Mouse (Mus musculus): Measurements from ENCODE around the gene Cldn2.
"Not testable (repeated sequence)": the region's sequence is repeated elsewhere in the genome, so short reads cannot be mapped to it uniquely, and the experiment has no call there.

Gene Cldn2

DNA sequence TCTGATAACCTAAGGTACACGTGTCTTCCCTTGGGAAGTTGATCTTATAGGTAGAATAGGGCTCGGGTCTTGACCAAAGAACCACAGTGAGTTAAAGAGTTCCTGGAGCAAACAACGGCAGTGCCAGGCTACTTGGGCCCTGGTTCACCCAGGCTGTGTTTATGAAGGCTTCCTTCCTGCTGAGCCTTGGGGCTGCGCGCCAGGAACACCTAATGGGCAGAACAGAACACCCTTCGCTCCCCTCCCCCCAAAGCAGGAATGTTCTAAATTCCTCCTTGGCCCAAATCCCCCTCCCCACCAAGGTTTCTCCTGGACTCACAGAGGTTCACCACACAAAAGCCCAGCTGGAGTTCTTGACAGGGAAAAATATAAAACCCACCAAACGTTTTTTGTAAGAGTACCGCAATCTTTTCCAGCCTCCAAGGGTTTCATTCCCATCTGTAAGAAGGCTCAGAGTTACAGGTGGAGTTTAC lies at the start of gene Cldn2:
Gene Cldn2 (plus strand): TSS at position 423 of the 473 bp plus-strand sequence.
- DNase-seq (ENCODE audit: low read depth, low spot score) = no peak

DNA sequence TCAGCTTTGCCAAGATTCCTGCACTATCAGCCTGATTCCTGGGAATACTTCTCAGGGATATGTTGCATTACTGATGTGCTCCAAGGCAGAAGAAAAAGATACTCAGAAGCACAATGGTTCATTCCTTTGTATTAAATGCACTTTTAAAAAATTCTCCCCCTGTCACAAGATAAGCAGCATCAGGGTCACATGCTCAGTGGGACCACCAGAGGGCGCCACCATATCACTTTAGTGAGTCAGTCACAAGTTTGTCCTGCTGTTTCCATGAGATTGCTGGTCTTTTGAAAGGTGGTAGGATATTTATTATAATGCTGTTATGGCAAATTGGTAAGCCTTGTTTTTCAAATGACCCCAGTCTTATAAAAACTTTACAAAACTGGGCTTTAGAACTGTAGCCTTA lies 48.8 kb upstream of the Cldn2 start:
- DNase-seq (ENCODE audit: low read depth, low spot score) = peak; percentile 33

DNA sequence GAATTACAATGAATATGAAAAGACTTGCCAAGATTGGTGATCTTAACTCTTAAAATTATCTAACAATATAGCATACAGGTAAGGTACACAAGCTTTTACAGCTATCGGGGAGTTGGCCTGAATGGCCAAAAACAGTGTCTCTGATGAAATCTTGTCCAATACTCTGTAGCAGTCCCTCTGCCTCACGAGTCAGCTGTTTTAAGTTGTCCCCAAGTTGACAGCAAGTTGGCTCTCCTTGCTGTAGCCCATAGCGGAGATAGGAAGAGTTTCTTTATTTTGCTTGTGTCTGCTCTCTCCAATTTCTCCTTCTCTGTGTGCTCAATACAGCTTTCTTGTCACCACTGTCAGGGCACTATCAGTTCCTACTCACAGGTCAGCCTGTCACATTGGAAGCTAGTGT lies 42.0 kb upstream of the Cldn2 start:
- not testable (repeated sequence) for DNase-seq (ENCODE audit: low read depth, low spot score)

DNA sequence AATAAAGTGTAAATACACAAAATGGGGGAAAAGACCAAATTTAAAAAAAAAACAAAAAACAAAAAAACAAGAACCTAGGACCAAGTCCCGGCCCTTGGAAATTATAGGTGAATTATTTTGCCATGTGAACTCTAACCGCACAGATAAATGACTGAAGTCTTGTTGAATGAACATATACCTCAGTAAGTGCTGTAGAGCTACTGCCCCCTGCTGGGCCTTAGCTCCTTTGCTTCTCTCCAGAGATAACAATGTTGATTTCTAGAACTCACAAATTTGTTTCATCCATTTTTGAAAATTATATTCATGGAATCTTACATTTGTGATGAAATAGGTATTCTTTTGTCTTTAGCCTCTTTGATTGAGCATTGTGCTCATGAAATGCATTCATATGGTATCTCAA lies 38.1 kb upstream of the Cldn2 start:
- DNase-seq (ENCODE audit: low read depth, low spot score) = peak; percentile 22

DNA sequence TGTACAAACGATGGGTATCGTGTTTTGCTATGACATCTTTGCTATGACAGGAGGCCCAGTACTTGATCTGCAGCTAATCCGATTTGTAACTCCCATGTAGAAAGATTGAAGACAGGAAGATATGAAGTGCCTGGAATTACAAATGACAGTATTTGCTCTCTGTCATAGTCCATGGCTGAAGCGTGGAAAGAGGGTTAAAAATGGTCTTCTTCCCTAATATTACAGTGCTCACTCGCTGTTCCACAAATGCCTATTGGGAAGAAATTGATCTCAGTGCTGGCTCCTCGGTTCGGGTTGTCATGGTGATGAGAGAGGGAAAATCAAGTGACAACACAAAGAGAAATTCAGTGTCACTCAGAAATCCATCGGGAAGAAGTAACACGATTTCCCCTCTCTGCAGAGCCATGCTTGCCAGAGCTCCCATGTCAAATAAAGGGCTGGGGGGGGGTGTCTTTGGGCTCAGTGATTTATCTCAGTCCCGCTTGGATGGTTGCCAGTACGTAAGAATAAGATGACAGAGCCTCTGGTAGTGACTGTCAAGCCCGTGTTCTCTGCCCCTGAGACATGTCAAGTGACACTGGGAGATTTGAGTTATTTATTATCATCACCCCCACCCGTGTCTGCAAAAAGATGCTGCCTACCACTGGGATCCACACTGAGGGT lies 30.5 kb upstream of the Cldn2 start:
- DNase-seq (ENCODE audit: low read depth, low spot score) = no peak

DNA sequence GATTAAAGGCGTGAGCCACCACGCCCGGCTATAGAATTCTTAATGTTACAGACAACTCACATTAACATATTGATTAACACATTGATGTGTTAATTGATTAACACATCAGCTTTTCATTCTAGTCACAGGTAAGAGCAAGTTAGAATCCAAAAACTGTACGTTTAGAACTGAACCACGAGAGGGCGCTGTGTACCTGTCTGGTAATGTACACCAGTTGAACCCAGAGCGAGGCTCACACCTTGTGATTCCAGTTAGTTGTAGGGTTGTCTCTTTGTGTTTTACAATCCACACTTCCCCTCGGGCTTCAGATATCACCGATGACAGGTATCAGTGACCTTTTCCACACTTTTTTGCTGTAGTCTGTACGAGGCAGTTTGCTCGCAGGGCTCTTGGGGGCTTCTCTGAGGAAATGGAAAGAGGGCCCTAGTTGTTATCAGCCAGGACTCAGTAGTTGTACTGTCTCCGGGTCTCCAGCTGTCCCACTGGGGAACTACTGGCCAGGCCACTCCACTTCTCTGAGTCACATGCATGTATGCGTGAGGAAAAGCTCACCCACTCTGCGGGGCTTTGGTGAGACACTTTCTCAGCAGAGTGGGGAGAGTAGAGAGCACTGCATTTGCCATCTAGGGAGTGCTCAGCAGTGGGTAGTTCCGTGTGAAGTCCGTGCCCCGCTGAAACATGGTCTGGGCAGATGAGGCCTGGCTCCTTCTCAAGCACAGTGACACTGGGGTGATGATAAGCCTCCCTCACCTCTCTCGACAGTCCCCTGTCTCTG lies 26.1 kb upstream of the Cldn2 start:
- DNase-seq (ENCODE audit: low read depth, low spot score) = peak; percentile 78

DNA sequence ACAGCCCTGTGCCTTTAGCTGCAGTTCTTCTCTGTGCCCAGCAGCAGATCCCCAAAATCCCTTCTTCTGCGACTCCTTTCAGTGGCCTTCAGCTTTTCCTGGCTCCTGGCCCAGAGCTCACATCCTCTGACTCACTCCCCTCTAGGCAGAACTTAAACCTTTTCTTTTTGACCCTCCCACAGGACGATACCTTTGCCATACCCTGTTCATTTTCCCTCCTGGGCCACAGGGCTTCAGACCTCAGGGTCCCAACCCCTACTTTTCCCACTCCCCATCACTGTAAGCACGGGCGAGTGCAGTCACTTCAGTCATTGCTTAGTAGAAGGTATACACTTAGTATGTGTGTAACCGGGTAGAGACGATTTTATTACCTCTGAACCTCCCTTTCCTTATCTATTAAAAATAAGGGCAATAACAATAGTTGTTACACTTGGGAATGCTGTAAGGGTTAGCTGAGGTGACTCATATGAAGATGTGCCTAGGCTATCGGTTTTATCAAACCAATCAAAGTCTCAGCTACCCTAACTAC lies 25.5 kb upstream of the Cldn2 start:
- DNase-seq (ENCODE audit: low read depth, low spot score) = no peak

DNA sequence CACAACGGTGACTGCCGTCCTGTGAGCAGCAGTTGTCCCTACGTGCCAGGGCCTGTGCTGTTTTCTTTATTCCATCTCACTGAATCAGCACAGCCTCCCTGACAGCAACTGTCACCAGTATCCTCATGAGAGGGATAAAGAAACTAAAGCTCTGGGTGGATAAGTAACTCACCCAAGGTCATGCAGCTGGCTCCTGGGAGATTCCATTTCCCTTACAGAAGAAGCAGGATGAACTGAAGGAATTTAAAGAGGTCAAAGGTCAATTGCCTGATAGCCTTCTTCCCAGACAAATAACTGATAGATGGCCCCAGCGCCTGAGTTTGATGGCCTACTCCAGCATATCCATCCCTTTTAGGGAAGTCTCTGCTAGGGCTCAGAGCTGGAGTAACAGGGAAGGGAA lies 23.3 kb upstream of the Cldn2 start:
- DNase-seq (ENCODE audit: low read depth, low spot score) = peak; percentile 54

DNA sequence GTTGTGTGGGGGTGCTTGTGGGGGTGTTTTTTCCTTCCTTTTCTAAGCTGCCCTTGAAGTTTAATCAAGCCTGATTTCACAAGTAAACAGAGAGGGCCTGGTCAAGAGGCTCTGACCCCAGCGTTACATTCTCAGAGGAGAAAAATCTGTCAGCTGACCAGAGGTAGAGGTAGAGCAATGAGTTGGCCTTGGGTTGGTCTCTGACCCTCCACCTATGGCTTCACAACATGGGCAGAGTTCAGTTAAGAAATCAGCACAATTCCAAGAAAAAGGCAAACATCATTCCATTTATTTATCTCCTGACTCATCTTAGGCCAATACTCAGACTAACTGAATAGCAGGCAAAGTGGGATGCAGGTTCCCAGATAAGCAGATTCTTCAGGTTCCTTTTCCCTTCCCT lies 21.7 kb upstream of the Cldn2 start:
- DNase-seq (ENCODE audit: low read depth, low spot score) = no peak

DNA sequence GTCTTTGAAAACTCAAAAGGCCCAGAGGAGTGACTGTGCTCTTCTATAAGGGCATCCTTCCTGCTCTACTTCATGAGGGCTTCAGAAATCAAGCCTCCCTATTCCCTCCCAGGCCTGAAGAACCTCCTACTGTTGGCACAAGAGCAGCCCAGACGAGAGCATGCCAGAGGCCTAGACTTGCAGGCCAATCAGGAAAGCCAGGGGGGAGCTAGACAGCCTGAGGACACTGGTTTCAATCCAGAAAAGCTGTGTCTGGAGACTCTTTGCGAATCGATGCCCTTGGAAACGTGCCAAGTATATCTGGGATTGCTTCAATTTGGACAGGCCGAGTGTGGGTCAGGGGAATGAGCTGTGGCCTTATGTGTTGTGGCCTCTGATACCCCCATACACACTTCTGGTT lies 21.2 kb upstream of the Cldn2 start:
- no peak for DNase-seq (ENCODE audit: low read depth, low spot score)

DNA sequence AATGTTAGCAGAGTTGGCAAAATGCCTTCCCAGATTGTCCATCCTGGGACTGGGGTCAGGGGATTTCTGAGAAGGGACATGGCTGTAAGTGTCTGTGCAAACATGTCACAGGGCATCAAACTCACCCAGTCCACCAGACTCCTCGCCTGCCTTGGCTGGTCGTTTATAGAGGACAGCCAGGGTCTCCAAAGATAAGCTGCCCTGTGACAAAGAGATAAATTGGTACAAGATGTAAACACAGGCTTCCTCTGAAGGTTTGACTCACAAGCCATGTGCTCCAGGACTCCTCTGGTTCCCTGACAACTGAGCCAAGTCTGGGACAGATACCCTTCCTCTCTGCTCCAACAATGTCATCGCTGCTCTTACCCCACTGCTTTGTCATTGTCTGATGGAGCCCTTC lies 19.6 kb upstream of the Cldn2 start:
- DNase-seq (ENCODE audit: low read depth, low spot score) = no peak

DNA sequence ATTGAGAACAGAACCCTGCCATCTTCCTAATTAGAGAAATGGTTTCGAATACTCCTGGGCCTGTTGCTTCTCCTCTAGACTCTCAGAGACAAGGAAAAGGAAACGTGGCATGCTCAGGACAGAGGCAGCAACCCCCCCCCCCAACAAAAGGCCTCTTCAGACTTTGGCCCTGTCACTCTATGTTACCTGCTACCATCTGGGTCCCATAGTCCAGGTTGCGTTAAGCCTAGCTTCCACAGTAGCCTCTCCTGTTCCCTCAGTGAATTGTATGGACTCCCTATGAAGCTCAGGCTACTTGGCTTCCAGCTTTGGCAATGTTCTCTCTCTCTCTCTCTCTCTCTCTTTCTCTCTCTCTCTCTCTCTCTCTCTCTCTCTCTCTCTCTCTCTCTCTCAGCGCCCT lies 19.1 kb upstream of the Cldn2 start:
- DNase-seq (ENCODE audit: low read depth, low spot score) = no peak

DNA sequence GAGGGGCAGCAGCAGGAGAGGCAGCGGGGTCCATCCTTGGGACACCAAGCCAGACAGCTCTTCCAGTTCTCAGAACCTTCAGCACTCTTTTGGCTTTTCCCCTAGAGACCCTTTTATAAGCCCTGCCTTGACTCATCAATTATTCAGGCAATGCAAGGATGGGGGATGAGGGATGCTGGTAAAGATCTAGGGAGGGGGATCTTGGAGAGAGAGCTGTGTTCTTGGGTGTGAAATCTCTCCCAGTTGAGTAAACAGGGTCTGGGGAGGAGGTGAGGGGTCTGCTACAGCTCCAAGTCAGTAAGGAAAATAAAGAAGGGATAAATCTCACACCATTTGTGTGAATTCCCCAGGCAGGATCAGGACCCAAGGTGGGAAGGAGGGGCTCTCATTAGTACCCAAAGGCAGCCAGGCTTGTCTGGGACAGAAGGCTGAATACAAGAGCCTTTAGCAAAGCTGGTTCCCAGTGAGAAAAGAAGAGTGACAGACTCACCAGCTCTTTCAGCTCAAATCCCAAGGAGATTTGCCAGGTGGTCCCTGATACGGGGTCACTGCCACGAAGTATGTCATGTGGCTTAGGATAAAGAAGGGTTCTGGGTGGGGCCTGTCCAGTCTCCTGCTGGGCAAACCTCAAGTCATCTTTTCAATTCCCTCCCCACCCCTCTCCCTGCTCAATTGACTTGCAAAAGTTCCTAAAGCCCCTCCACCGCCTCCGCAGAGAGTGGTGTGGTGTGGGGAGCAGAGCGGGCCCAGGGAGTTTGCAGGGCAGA lies 18.2 kb upstream of the Cldn2 start, which contains the start of gene Ripply1:
Gene Ripply1 (minus strand): TSS at position 76 of the 767 bp plus-strand sequence.
- DNase-seq (ENCODE audit: low read depth, low spot score) = peak; percentile 89

DNA sequence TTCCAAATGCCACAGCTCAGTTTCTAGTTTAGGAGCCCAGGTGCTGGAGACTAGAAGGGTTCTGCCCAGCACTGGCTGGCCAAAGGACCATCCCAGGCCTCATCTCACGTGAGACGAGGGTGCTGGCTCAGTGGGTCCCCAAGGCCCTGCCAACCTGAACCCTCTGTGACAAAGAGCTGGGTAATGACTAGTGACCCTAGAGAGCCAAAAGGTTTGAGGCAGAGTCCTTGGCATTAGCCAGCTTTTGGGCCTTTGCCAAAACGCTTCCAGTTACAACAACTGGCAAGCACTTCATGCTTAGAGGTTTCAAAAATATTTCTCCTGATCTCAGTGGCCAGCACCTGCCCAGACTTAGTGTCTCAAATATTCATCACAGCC lies 17.6 kb upstream of the Cldn2 start:
- DNase-seq (ENCODE audit: low read depth, low spot score) = no peak

DNA sequence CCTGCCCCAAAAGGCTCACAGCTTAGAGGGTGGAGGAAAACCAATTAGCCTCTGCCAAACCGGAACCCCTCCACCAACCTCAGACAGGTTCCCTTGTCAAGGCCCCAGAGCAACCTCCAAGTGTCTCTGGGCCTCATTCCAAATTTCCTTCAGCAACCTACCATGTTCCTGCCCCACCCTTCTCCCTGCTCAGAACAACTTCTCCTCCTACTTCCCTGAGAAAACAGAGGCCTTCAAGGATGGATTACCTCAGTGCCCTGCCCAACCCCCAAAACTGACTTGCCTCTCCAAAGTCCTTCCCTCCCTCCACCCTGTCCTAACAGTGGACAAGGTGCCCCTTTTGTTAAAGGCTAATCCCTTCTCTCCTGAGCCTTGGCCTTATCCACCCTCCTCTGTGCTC lies 14.9 kb upstream of the Cldn2 start:
- no peak for DNase-seq (ENCODE audit: low read depth, low spot score)

DNA sequence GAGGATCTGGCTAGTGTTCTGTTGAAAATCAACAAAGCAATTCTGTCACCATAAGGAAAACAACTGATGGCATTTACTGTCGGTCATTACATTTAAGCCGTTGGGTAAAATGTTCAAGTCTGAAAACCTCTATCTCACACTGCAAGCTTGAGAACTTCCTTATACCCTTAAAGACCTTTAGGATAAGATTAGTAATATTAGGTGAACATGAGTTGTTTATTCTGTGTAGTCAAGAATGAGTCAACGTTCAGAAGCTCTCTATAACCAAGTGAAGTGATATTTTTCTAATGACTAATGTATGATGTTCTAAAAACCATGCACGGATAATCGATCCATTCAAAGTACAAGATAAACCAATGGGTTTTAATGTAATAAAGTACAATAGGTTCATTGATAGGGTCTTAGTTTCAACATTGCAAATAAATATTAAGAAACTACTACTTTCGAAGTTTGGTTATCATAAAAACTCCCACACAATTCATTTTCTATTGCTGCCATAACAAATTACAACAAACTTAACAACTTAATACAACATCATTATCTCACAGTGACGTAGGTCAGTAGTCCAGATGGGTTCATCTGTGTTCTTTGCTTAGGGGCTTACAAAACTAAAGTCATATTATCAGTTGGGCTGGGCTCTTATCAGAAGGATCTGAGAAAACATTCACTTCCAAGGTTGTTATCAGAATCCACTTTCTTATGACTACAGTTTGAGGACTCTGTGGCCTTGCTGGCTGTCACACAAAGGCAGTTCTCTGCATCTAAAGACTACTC lies 6.4 kb upstream of the Cldn2 start:
- DNase-seq (ENCODE audit: low read depth, low spot score) = no peak

DNA sequence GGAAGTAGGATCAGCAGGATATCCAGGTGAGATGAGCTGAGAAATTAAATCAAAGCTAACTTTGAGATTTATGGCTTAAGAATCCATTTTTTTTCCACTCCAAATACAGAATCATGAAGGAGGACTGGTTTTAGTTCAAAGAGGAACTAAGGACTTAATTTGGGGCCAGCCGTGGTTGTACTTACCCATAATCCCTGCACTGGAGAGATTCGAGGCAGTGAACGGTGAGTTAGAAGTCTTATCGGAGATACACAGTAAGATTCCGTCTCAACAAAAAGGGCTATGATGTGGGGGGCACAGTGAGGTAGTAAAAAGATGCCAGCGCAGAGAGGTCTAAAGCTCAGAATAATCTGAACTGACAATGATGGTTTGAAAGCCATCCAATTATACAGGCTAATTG lies 4.6 kb upstream of the Cldn2 start:
- no peak for DNase-seq (ENCODE audit: low read depth, low spot score)

DNA sequence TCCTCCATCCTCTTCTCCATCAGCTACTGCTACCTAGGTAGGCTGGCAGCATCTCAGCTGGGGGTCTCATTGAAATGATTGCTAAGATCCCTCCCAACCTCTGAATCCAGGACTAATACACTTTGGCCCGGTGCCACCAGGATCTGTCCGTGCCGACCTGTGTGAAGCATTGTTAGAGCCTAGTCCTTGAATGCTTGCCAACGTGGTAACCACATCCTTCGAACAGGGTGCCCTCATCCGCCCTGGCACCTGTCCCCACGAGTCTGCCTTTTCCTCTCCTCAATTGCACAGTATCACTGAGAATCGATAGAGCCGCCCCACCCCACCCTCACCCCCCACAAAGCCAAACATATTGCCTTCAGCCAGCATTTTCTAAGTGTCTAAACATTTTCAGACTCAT lies 2.8 kb upstream of the Cldn2 start:
- DNase-seq (ENCODE audit: low read depth, low spot score) = no peak

DNA sequence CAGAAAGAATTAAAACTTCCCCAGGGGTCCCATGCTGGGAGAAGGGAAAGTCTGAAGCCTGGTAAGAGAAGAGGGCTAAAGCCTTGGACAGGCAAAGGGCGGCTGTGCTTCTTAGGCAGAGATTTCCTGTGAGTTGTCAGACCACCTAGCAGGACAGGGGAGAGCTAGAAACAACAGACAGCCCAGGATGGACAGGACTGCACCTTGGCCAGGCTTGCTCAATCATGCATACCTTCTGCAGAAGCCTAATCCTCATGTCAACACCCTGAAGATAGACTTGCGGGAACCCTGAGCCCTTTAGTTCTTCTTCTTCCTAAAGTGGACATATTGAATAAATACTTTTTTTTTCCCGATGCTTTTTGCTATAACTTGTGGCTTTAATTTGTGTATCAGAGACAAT lies 675 bp upstream of the Cldn2 start:
- DNase-seq (ENCODE audit: low read depth, low spot score) = no peak

DNA sequence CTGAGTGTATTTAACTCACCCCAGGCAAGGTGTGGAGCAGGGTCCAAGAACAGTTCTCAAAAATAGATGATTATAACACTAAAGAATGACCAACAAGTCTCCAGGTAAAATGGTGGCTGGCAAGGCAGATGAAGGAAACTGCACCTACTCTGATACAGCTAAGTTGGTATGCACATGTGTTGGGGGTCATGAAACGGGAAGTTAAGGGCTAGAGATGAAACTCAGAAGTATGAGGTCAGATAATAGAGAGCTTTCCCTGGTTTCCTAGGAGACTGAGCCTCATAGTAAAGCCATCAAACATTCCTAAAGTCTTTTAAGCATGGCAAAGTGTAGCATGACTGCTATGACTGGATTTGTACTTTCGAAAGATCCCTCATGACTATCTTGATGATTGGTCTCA lies 2.4 kb downstream of the Cldn2 start:
- no peak for DNase-seq (ENCODE audit: low read depth, low spot score)

DNA sequence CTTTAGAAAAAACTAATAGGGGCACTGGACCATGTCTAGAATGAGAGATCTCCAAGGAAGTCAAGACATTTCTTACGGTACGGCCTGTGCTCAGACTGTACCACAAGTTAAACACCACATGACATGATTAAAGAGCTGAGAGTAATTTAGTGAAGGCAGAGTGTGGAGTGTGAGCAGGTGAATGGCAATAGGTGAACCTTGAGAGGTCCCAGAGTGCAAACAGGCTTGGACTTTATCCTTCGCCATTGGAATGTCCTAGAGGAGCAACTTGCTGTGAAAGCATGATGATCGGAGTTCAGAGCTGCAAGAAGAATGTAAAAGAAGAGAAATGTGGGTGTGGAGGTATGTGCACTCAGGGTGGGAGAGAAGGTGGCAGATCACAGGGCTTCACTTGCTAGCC lies 5.3 kb downstream of the Cldn2 start:
- no peak for DNase-seq (ENCODE audit: low read depth, low spot score)

DNA sequence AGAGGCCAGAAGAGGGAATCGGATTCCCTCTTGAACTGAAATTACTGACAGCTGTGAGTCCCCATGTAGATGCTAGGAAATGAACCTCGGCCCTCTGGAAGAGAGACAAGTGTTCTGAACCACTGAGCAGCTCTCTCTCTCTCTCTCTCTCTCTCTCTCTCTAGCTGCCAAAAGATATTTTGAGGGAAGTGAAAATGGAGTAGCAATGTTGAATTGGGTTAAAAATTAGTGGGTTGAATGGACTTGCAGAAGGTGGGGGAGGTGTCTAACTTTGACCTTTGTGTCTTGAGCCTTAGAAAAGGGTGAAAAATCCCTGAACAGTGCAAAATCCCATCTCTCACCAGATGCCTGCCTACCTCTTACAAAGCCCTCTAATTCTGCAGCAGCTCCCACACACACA lies 6.8 kb downstream of the Cldn2 start:
- no peak for DNase-seq (ENCODE audit: low read depth, low spot score)

Measured in ES-CJ7 (cell line).